Mouse (Mus musculus) thymus, adult 2 months (tissue): ENCODE data around the gene Arhgap33.
"Not testable (repeated sequence)": the region's sequence is repeated elsewhere in the genome, so short reads cannot be mapped to it uniquely, and the experiment has no call there.

Experiments
- CTCF ChIP-seq: fragments of 200-500 bp; IDR thresholded peaks from 2 replicates; pipeline ENCODE4 v1.5.1; 2012; ENCODE audit warnings: mild to moderate bottlenecking, control low read depth, low read length, moderate library complexity, borderline replicate concordance; ENCODE audit not compliant: control insufficient read depth, poor library complexity, insufficient read depth; ENCODE audit errors: extremely low read depth
- POLR2A ChIP-seq: fragments of 200-500 bp; IDR thresholded peaks from 2 replicates; pipeline ENCODE4 v1.6.1; 2012; ENCODE audit warnings: mild to moderate bottlenecking, low read length, control low read depth, moderate library complexity; ENCODE audit not compliant: control insufficient read depth, poor library complexity, insufficient read depth; ENCODE audit errors: extremely low read depth

GRCm38 (mm10) chr7:30476136-30476535, 58.7 kb downstream of the Arhgap33 start:
- TF ChIP-seq CTCF, POLR2A: not testable (repeated sequence)
